Mouse (Mus musculus) bone marrow, adult 2 months (tissue): ENCODE data around the gene Cldnd2.

Experiments
- CTCF ChIP-seq: fragments of 200-500 bp; IDR thresholded peaks from 2 replicates; pipeline ENCODE4 v1.5.1; 2011; ENCODE audit warnings: low read length, control low read depth; ENCODE audit not compliant: control insufficient read depth, insufficient read depth
- POLR2A ChIP-seq: fragments of 200-500 bp; IDR thresholded peaks from 2 replicates; pipeline ENCODE4 v1.6.1; 2011; ENCODE audit warnings: low read depth, mild to moderate bottlenecking, control low read depth, low read length, borderline replicate concordance; ENCODE audit not compliant: control insufficient read depth

- TF ChIP-seq POLR2A = no peak
- no peak for TF ChIP-seq CTCF
Observed at GRCm38 (mm10) chr7:43440482-43440881, at the start of gene Cldnd2.
